Mouse (Mus musculus) olfactory bulb, adult 2 months (tissue): Measurements from ENCODE around the gene Osbp.

Experiments used
- CTCF ChIP-seq: fragments of 200-500 bp; IDR thresholded peaks from 2 replicates; pipeline ENCODE4 v1.5.1; 2012; ENCODE audit warnings: low read depth, mild to moderate bottlenecking, low read length, moderate library complexity; ENCODE audit not compliant: insufficient read depth
- POLR2A ChIP-seq: fragments of 200-500 bp; IDR thresholded peaks from 2 replicates; pipeline ENCODE4 v1.6.1; 2012; ENCODE audit warnings: mild to moderate bottlenecking, low read depth, low read length, moderate library complexity; ENCODE audit not compliant: insufficient read depth

DNA sequence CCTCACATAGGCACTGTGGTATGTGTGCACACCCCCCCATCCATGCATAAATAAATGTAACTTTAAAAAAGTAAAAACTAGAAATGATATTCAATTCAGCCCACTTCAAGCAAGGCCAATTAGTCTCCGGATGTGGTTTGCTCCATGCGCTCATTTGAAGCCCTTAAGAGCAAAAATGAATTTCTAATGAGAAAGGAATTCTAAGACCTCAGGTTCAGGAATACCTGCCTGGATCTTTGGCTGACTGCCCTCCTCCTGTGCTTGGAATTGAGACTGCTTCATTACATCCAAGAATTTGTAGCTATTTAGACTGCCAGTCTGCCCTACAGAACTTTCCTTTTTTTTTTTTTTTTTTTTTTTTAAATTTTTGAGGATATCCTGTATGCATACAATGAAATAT is 37.8 kb downstream of the Osbp start:
- TF ChIP-seq CTCF (no peak), POLR2A (no peak)
